Comparison of ENCODE assay signal across 8 mouse cellular contexts in genomic region chr6:88924502-88925275, GRCm38 (mm10). TPM values are rescaled to one million over a fixed set of nuclear protein-coding genes. Genes with fewer than 3 reads are reported as not detected.
DNase-seq lines count a peak whose midpoint lies in the region; ATAC-seq and TF ChIP-seq lines count a peak whose summit lies in the region.

No protein-coding gene starts in this region.

- H3K4me2 ChIP-seq in intestine, embryonic 15.5 days (replicated peaks) = no peak overlapping the region
- H3K4me2 ChIP-seq in lung, embryonic 16.5 days (ENCODE audit: low read depth, low read length) = no peak overlapping the region
- H3K4me2 ChIP-seq in stomach, postnatal 0 days (replicated peaks; ENCODE audit: low read depth) = no peak overlapping the region

- peak; percentile 66 for ATAC-seq in intestine, embryonic 15.5 days
- peak; percentile 85 for ATAC-seq in lung, embryonic 16.5 days (ENCODE audit: low read depth)
- peak; percentile 81 for ATAC-seq in stomach, postnatal 0 days (ENCODE audit: low FRiP score, low TSS enrichment)

- no peaks in the 10 kb centered on the region for H3K36me3 ChIP-seq in intestine, embryonic 15.5 days
- no peaks in the 10 kb centered on the region for H3K36me3 ChIP-seq in lung, embryonic 16.5 days (ENCODE audit: control insufficient read depth, insufficient read depth, low read length)
- no peaks in the 10 kb centered on the region for H3K36me3 ChIP-seq in stomach, postnatal 0 days (ENCODE audit: control insufficient read depth, insufficient read depth, low read length)

- peaks cover 38% of the 10 kb centered on the region for H3K4me1 ChIP-seq in cerebellum, adult 2 months (ENCODE audit: control insufficient read depth, insufficient read depth, low read length)
- H3K4me1 ChIP-seq in intestine, embryonic 15.5 days (replicated peaks) = peaks cover 29% of the 10 kb centered on the region
- peaks cover 30% of the 10 kb centered on the region for H3K4me1 ChIP-seq in lung, embryonic 16.5 days (replicated peaks; ENCODE audit: control insufficient read depth, insufficient read depth, low read length)
- H3K4me1 ChIP-seq in stomach, postnatal 0 days (replicated peaks; ENCODE audit: control insufficient read depth, insufficient read depth) = peaks cover 16% of the 10 kb centered on the region

- DNase-seq in cerebellum, adult 2 months = peak; percentile 56 to 74
- no peak for DNase-seq in cerebellum, adult 11 months
- DNase-seq in cerebellum, postnatal 25 days = peak; percentile 52 to 70
- peak; percentile 98 for DNase-seq in heart, adult 11 months
- peak; percentile 49 for DNase-seq in stomach, postnatal 0 days (ENCODE audit: low spot score)
- DNase-seq in yolk sac, embryonic 10.5 days (ENCODE audit: low spot score) = no peak

- no peaks in the 10 kb centered on the region for H3K9me3 ChIP-seq in intestine, embryonic 15.5 days
- no peaks in the 10 kb centered on the region for H3K9me3 ChIP-seq in lung, embryonic 16.5 days (ENCODE audit: control insufficient read depth, low read length)
- no peaks in the 10 kb centered on the region for H3K9me3 ChIP-seq in stomach, postnatal 0 days (ENCODE audit: control insufficient read depth, low read length)

- no peaks in the 10 kb centered on the region for H3K27me3 ChIP-seq in cerebellum, adult 2 months (ENCODE audit: control insufficient read depth, insufficient read depth, low read length)
- no peaks in the 10 kb centered on the region for H3K27me3 ChIP-seq in intestine, embryonic 15.5 days (replicated peaks)
- no peaks in the 10 kb centered on the region for H3K27me3 ChIP-seq in lung, embryonic 16.5 days (ENCODE audit: control insufficient read depth, insufficient read depth, low read depth, low read length)
- no peaks in the 10 kb centered on the region for H3K27me3 ChIP-seq in stomach, postnatal 0 days (ENCODE audit: control insufficient read depth, insufficient read depth, low read length)

- no peak overlapping the region for H3K4me3 ChIP-seq in cerebellum, adult 2 months (replicated peaks; ENCODE audit: insufficient read depth, low read depth, low read length)
- H3K4me3 ChIP-seq in intestine, embryonic 15.5 days (replicated peaks) = no peak overlapping the region
- H3K4me3 ChIP-seq in lung, embryonic 16.5 days (ENCODE audit: low read length) = no peak overlapping the region
- no peak overlapping the region for H3K4me3 ChIP-seq in stomach, postnatal 0 days (ENCODE audit: low read depth, low read length)

- no peak for TF ChIP-seq CTCF in cerebellum, adult 2 months (IDR thresholded peaks at IDR 0.05; ENCODE audit: borderline replicate concordance, insufficient read depth, low read depth, low read length)
- TF ChIP-seq CTCF in stomach, postnatal 0 days (IDR thresholded peaks at IDR 0.05; ENCODE audit: low read depth) = no peak

- peak; percentile 86 for TF ChIP-seq EP300 in stomach, postnatal 0 days (optimal IDR thresholded peaks at IDR 0.05)

- 6% methylated on average over 5 of the region's 5 CpGs for WGBS in cerebellum, adult 2 months
- WGBS in intestine, embryonic 15.5 days = 18% methylated on average over 5 of the region's 5 CpGs
- WGBS in lung, embryonic 16.5 days = 6% methylated on average over 5 of the region's 5 CpGs
- 2% methylated on average over 5 of the region's 5 CpGs for WGBS in stomach, postnatal 0 days

- H3K27ac ChIP-seq in cerebellum, adult 2 months (ENCODE audit: insufficient read depth, low read length) = no peak overlapping the region
- H3K27ac ChIP-seq in intestine, embryonic 15.5 days = no peak overlapping the region
- peak overlapping the region; percentile 77 for H3K27ac ChIP-seq in lung, embryonic 16.5 days (ENCODE audit: low read length)
- peak overlapping the region; percentile 79 for H3K27ac ChIP-seq in stomach, postnatal 0 days (replicated peaks)

- no peak overlapping the region for H3K9ac ChIP-seq in intestine, embryonic 15.5 days
- H3K9ac ChIP-seq in lung, embryonic 16.5 days (ENCODE audit: low read length) = no peak overlapping the region
- H3K9ac ChIP-seq in stomach, postnatal 0 days (ENCODE audit: low read length) = no peak overlapping the region

- TF ChIP-seq POLR2A in cerebellum, adult 2 months (IDR thresholded peaks at IDR 0.05; ENCODE audit: borderline replicate concordance, insufficient read depth, low read length) = no peak

RNA-seq across cellular contexts. Expression of gene Tpra1, which starts 22.6 kb away (rescaled TPM):
- 206 and 236 TPM in 2 replicates for polyA plus RNA-seq in cerebellum, adult 2 months (2012; rRNA removed)
- 62.2 and 72.1 TPM in 2 replicates for polyA plus RNA-seq in intestine, embryonic 15.5 days (2015; fragmentation: Nextera tagmentation; extraction: Ambion mirVana)
- 80.1 and 85.3 TPM in 2 replicates for polyA plus RNA-seq in lung, embryonic 16.5 days (2015; fragmentation: Nextera tagmentation; extraction: Ambion mirVana)
- polyA plus RNA-seq in stomach, postnatal 0 days (2015; fragmentation: Nextera tagmentation; extraction: Ambion mirVana) = 39.8 and 42.8 TPM in 2 replicates

RNA-seq across cellular contexts. Expression of gene Mcm2, which starts 26.1 kb away (rescaled TPM):
- 7.5 and 9.8 TPM in 2 replicates for polyA plus RNA-seq in cerebellum, adult 2 months (2012; rRNA removed)
- polyA plus RNA-seq in intestine, embryonic 15.5 days (2015; fragmentation: Nextera tagmentation; extraction: Ambion mirVana) = 106 and 107 TPM in 2 replicates
- polyA plus RNA-seq in lung, embryonic 16.5 days (2015; fragmentation: Nextera tagmentation; extraction: Ambion mirVana) = 119 and 125 TPM in 2 replicates
- 24.2 and 25.0 TPM in 2 replicates for polyA plus RNA-seq in stomach, postnatal 0 days (2015; fragmentation: Nextera tagmentation; extraction: Ambion mirVana)

RNA-seq across cellular contexts. Expression of gene Podxl2, which starts 49.8 kb away (rescaled TPM):
- 538 and 541 TPM in 2 replicates for polyA plus RNA-seq in cerebellum, adult 2 months (2012; rRNA removed)
- 49.6 and 52.5 TPM in 2 replicates for polyA plus RNA-seq in intestine, embryonic 15.5 days (2015; fragmentation: Nextera tagmentation; extraction: Ambion mirVana)
- 27.1 and 35.1 TPM in 2 replicates for polyA plus RNA-seq in lung, embryonic 16.5 days (2015; fragmentation: Nextera tagmentation; extraction: Ambion mirVana)
- 31.4 and 38.5 TPM in 2 replicates for polyA plus RNA-seq in stomach, postnatal 0 days (2015; fragmentation: Nextera tagmentation; extraction: Ambion mirVana)

Comparison
In these comparisons a context has a peak if more than half of its experiments do, and no peak if none do; other contexts are left out.
1. DNase-seq: peak in cerebellum, adult 2 months (2 of 2), cerebellum, postnatal 25 days (2 of 2), heart, adult 11 months (single experiment) and stomach, postnatal 0 days (single experiment); none in cerebellum, adult 11 months (single experiment) and yolk sac, embryonic 10.5 days (single experiment).
2. H3K27ac ChIP-seq: peak in lung, embryonic 16.5 days (single experiment) and stomach, postnatal 0 days (single experiment); none in cerebellum, adult 2 months (single experiment) and intestine, embryonic 15.5 days (single experiment).
3. RNA of gene Podxl2, which starts 49.8 kb away (polyA plus RNA-seq): 538 to 541 TPM in cerebellum, adult 2 months; 49.6 to 52.5 TPM in intestine, embryonic 15.5 days, 27.1 to 35.1 TPM in lung, embryonic 16.5 days and 31.4 to 38.5 TPM in stomach, postnatal 0 days; every median in the first group is over 10 times any median in the second.
4. Peak in every context shown above with its lines, with median percentiles within 50 percentile points of each other: ATAC-seq.